19 mouse cellular contexts compared by ENCODE assay signal in genomic region chr7:63941501-63941900, GRCm38 (mm10). TPM values are rescaled to one million over a fixed set of nuclear protein-coding genes. Genes with fewer than 3 reads are reported as not detected.
DNase-seq lines count a peak whose midpoint lies in the region; ATAC-seq and TF ChIP-seq lines count a peak whose summit lies in the region.
"Had no signal": no experiment of that assay in that cellular context is flagged by ENCODE, and none has a peak within 500 bp of the region (broad histone marks: within the 10 kb centered on the region; RNA-seq: fewer than 3 reads in every experiment).

No protein-coding gene starts in this region.

- H3K4me2 ChIP-seq in lung, postnatal 0 days (replicated peaks; ENCODE audit: low read depth, low read length) = no peak overlapping the region
- no peak overlapping the region for H3K4me2 ChIP-seq in hindbrain, postnatal 0 days (ENCODE audit: low read depth, low read length)
- H3K4me2 ChIP-seq: embryonic facial prominence, embryonic 12.5 days; heart, embryonic 13.5 days; kidney, embryonic 15.5 days; midbrain, embryonic 12.5 days had no signal

- H3K9me3 ChIP-seq in lung, postnatal 0 days (ENCODE audit: low read length) = no peaks in the 10 kb centered on the region
- H3K9me3 ChIP-seq in hindbrain, postnatal 0 days (ENCODE audit: low read length) = no peaks in the 10 kb centered on the region
- H3K9me3 ChIP-seq: embryonic facial prominence, embryonic 12.5 days; forebrain, embryonic 10.5 days; heart, embryonic 13.5 days; hindbrain, embryonic 10.5 days; kidney, embryonic 15.5 days; midbrain, embryonic 12.5 days had no signal

- H3K27ac ChIP-seq in lung, postnatal 0 days (ENCODE audit: low read length) = peak overlapping the region; percentile 47
- H3K27ac ChIP-seq in hindbrain, postnatal 0 days = no peak overlapping the region
- H3K27ac ChIP-seq: embryonic facial prominence, embryonic 12.5 days; forebrain, embryonic 10.5 days; heart, embryonic 13.5 days; hindbrain, embryonic 10.5 days; kidney, embryonic 15.5 days; layer of hippocampus, adult 2 months; midbrain, embryonic 12.5 days had no signal

- H3K9ac ChIP-seq in lung, postnatal 0 days (replicated peaks; ENCODE audit: low read depth) = no peak overlapping the region
- no peak overlapping the region for H3K9ac ChIP-seq in hindbrain, postnatal 0 days (replicated peaks; ENCODE audit: low read length)
- H3K9ac ChIP-seq: embryonic facial prominence, embryonic 12.5 days; heart, embryonic 13.5 days; kidney, embryonic 15.5 days; midbrain, embryonic 12.5 days had no signal

- no peaks in the 10 kb centered on the region; the same call in 1 of the 2 replicates for H3K4me1 ChIP-seq in lung, postnatal 0 days (ENCODE audit: insufficient read depth, low read depth, low read length)
- H3K4me1 ChIP-seq in hindbrain, postnatal 0 days (ENCODE audit: insufficient read depth, low read length) = peaks cover 6% of the 10 kb centered on the region

- TF ChIP-seq CTCF in lung, postnatal 0 days (IDR thresholded peaks at IDR 0.05) = no peak
- no peak for TF ChIP-seq CTCF in hindbrain, postnatal 0 days (IDR thresholded peaks at IDR 0.05; ENCODE audit: low read depth)

- 51% methylated on average over 4 of the region's 4 CpGs for WGBS in lung, postnatal 0 days
- WGBS in hindbrain, postnatal 0 days = 86% methylated on average over 4 of the region's 4 CpGs

- peak; percentile 48 for TF ChIP-seq EP300 in lung, postnatal 0 days (IDR thresholded peaks at IDR 0.05)

- no peak for ATAC-seq in lung, postnatal 0 days
- ATAC-seq in erythroid progenitor cell, adult 5-6 weeks (replicated peaks; ENCODE audit: low FRiP score, poor library complexity, severe bottlenecking) = peak; percentile 48
- ATAC-seq in hindbrain, postnatal 0 days = no peak

- peak; percentile 60 for DNase-seq in lung, postnatal 0 days (ENCODE audit: low spot score)
- no peak for DNase-seq in lung, adult 18-20 months
- peak; percentile 60 for DNase-seq in c-Kit-negative CD71-positive TER-119-positive erythroid progenitor cells, embryonic 14.5 days (ENCODE audit: low read depth, low spot score)
- DNase-seq in lung, postnatal 36 days = peak; percentile 49
- no peak for DNase-seq in hindbrain, postnatal 0 days (ENCODE audit: low spot score)
- DNase-seq in gastrocnemius, adult 8-10 months (ENCODE audit: low spot score in 2 of 2) = no peak
- DNase-seq: adrenal gland, postnatal 36 days; cerebellum, postnatal 36 days had no signal

- H3K36me3 ChIP-seq in lung, postnatal 0 days (ENCODE audit: insufficient read depth, low read length) = no peaks in the 10 kb centered on the region
- H3K36me3 ChIP-seq in hindbrain, postnatal 0 days (ENCODE audit: insufficient read depth, low read length) = no peaks in the 10 kb centered on the region
- H3K36me3 ChIP-seq: embryonic facial prominence, embryonic 12.5 days; forebrain, embryonic 10.5 days; heart, embryonic 13.5 days; hindbrain, embryonic 10.5 days; kidney, embryonic 15.5 days; midbrain, embryonic 12.5 days had no signal

- no peak overlapping the region for H3K4me3 ChIP-seq in lung, postnatal 0 days (ENCODE audit: low read depth, low read length)
- H3K4me3 ChIP-seq in hindbrain, postnatal 0 days (ENCODE audit: low read length) = no peak overlapping the region
- H3K4me3 ChIP-seq: embryonic facial prominence, embryonic 12.5 days; forebrain, embryonic 10.5 days; heart, embryonic 13.5 days; hindbrain, embryonic 10.5 days; kidney, embryonic 15.5 days; layer of hippocampus, adult 2 months; midbrain, embryonic 12.5 days had no signal

- no peaks in the 10 kb centered on the region for H3K27me3 ChIP-seq in lung, postnatal 0 days (replicated peaks; ENCODE audit: insufficient read depth, low read length)
- H3K27me3 ChIP-seq in hindbrain, postnatal 0 days (ENCODE audit: insufficient read depth, low read length) = no peaks in the 10 kb centered on the region
- H3K27me3 ChIP-seq: embryonic facial prominence, embryonic 12.5 days; heart, embryonic 13.5 days; kidney, embryonic 15.5 days had no signal

RNA-seq across cellular contexts. Expression of gene Klf13, which starts 2.8 kb away (rescaled TPM):
- 78.2 and 89.0 TPM in 2 replicates for polyA plus RNA-seq in lung, postnatal 0 days (2015; fragmentation: Nextera tagmentation; extraction: Ambion mirVana)
- total RNA-seq in erythroid progenitor cell, adult 5-6 weeks (2015; ENCODE audit: low replicate concordance) = 41.8 and 46.9 TPM in 2 replicates
- total RNA-seq in erythroid progenitor cell, adult 5-6 weeks (2017; ENCODE audit: low replicate concordance) = 53.8 and 60.1 TPM in 2 replicates
- total RNA-seq in hindbrain, postnatal 0 days (2014; rRNA removed) = 30.7 and 34.0 TPM in 2 replicates
- 26.9 and 28.0 TPM in 2 replicates for polyA plus RNA-seq in hindbrain, postnatal 0 days (2015; fragmentation: Nextera tagmentation; extraction: Ambion mirVana)
- 10 to 100 TPM; 35.8 to 65.5 (median 41.6) TPM for total RNA-seq in gastrocnemius, adult 8-10 months (2022)

RNA-seq across cellular contexts. Expression of gene E030018B13Rik, which starts 24.8 kb away (rescaled TPM):
- 0.18 and 0.27 TPM in 2 replicates for polyA plus RNA-seq in lung, postnatal 0 days (2015; fragmentation: Nextera tagmentation; extraction: Ambion mirVana)
- not detected in 2 replicates for total RNA-seq in erythroid progenitor cell, adult 5-6 weeks (2015; ENCODE audit: low replicate concordance)
- total RNA-seq in erythroid progenitor cell, adult 5-6 weeks (2017; ENCODE audit: low replicate concordance) = not detected in 2 replicates
- total RNA-seq in hindbrain, postnatal 0 days (2014; rRNA removed) = not detected in 2 replicates
- not detected in 2 replicates for polyA plus RNA-seq in hindbrain, postnatal 0 days (2015; fragmentation: Nextera tagmentation; extraction: Ambion mirVana)
- not detected for total RNA-seq in gastrocnemius, adult 8-10 months (2022)
- total RNA-seq: adrenal gland, postnatal 36 days; gastrocnemius, postnatal 4 days; layer of hippocampus, adult 2 months; left cerebral cortex, postnatal 10 days had no signal
- polyA plus RNA-seq: embryonic facial prominence, embryonic 12.5 days; forebrain, embryonic 10.5 days; heart, embryonic 13.5 days; hindbrain, embryonic 10.5 days; kidney, embryonic 15.5 days; limb, embryonic 14.5 days; midbrain, embryonic 12.5 days had no signal

Comparison
In these comparisons a context has a peak if more than half of its experiments do, and no peak if none do; other contexts are left out.
1. DNase-seq: peak in lung, postnatal 0 days (single experiment), c-Kit-negative CD71-positive TER-119-positive erythroid progenitor cells, embryonic 14.5 days (single experiment) and lung, postnatal 36 days (single experiment); none in lung, adult 18-20 months (0 of 2), hindbrain, postnatal 0 days (single experiment) and gastrocnemius, adult 8-10 months (0 of 2).